Mouse (Mus musculus) heart, postnatal 0 days (tissue): ENCODE measurements around the gene Bmp2k. TPM values are rescaled to one million over a fixed set of nuclear protein-coding genes. Genes with fewer than 3 reads are reported as not detected.

ENCODE experiments used
- ATAC-seq: fragments of 200-750 bp; cut with Nextera tagmentation; 2 replicates; pipeline ENCODE4 v1.8.0; 2017; ENCODE audit warnings: low read depth, moderate number of reproducible peaks, moderate library complexity; ENCODE audit not compliant: insufficient read depth
- DNase-seq: peaks from one replicate; pipeline ENCODE4 v3.0.0-alpha.2; 2016; ENCODE audit warnings: low spot score
- H3K27ac ChIP-seq: fragments of 300-500 bp; sonication (generic); 2 replicates; pipeline ENCODE4 v1.5.1; 2014; ENCODE audit warnings: low read depth, mild to moderate bottlenecking
- H3K27me3 ChIP-seq: fragments of 300-500 bp; sonication (generic); 2 replicates; pipeline ENCODE4 v1.6.1; 2014; ENCODE audit warnings: low read length, mixed read lengths; ENCODE audit not compliant: control insufficient read depth, insufficient read depth
- H3K36me3 ChIP-seq: fragments of 300-500 bp; sonication (generic); replicated peaks from 2 replicates; pipeline ENCODE4 v1.6.1; 2014; ENCODE audit warnings: low read length, mixed read lengths; ENCODE audit not compliant: control insufficient read depth, insufficient read depth
- H3K4me1 ChIP-seq: fragments of 300-500 bp; sonication (generic); 2 replicates; pipeline ENCODE4 v1.6.1; 2014; ENCODE audit warnings: antibody characterized with exemption; ENCODE audit not compliant: control insufficient read depth, insufficient read depth
- H3K4me2 ChIP-seq: fragments of 300-500 bp; sonication (generic); 2 replicates; pipeline ENCODE4 v1.6.1; 2014; ENCODE audit warnings: low read depth, mild to moderate bottlenecking, low read length, moderate library complexity
- H3K4me3 ChIP-seq: fragments of 300-500 bp; sonication (generic); 2 replicates; pipeline ENCODE4 v1.5.1; 2014; ENCODE audit warnings: low read depth, low read length
- H3K9ac ChIP-seq: fragments of 300-500 bp; sonication (generic); replicated peaks from 2 replicates; pipeline ENCODE4 v1.6.1; 2014; ENCODE audit warnings: low read depth, low read length, mixed read lengths
- H3K9me3 ChIP-seq: fragments of 300-500 bp; sonication (generic); replicated peaks from 2 replicates; pipeline ENCODE4 v1.6.1; 2016; ENCODE audit warnings: low read length; ENCODE audit not compliant: control insufficient read depth
- CTCF ChIP-seq: IDR thresholded peaks from 2 replicates; pipeline ENCODE4 v1.5.1; 2016; ENCODE audit warnings: antibody characterized with exemption, control low read depth, low read depth
- EP300 ChIP-seq: IDR thresholded peaks from 2 replicates; pipeline ENCODE4 v1.6.1; 2016; ENCODE audit warnings: antibody characterized with exemption, low read depth
- WGBS: fragments of 180-500 bp; shearing (Covaris S2); extraction: QIAGEN DNeasy Blood & Tissue Kit; methylation state at CpG from one replicate; pipeline ENCODE4 v1.1.7; 2014; 5-methylcytosine and 5-hydroxymethylcytosine counted together
- polyA plus RNA-seq: library from polyadenylated mRNA; unstranded; fragments of >200 nt; fragmentation: Nextera tagmentation; extraction: Ambion mirVana; gene quantifications from 2 replicates; pipeline ENCODE4 v1.2.1, GENCODE M21; 2015
- total RNA-seq: library from RNA; depleted of rRNA; stranded (reverse); fragments of >200 nt; gene quantifications from 2 replicates; pipeline ENCODE4 v1.2.3, GENCODE M21; 2014; ENCODE audit warnings: low replicate concordance

Gene Bmp2k
- total and polyA plus RNA-seq, 2 experiments from 2014 or later, result 6.8 to 7.0 TPM

DNA sequence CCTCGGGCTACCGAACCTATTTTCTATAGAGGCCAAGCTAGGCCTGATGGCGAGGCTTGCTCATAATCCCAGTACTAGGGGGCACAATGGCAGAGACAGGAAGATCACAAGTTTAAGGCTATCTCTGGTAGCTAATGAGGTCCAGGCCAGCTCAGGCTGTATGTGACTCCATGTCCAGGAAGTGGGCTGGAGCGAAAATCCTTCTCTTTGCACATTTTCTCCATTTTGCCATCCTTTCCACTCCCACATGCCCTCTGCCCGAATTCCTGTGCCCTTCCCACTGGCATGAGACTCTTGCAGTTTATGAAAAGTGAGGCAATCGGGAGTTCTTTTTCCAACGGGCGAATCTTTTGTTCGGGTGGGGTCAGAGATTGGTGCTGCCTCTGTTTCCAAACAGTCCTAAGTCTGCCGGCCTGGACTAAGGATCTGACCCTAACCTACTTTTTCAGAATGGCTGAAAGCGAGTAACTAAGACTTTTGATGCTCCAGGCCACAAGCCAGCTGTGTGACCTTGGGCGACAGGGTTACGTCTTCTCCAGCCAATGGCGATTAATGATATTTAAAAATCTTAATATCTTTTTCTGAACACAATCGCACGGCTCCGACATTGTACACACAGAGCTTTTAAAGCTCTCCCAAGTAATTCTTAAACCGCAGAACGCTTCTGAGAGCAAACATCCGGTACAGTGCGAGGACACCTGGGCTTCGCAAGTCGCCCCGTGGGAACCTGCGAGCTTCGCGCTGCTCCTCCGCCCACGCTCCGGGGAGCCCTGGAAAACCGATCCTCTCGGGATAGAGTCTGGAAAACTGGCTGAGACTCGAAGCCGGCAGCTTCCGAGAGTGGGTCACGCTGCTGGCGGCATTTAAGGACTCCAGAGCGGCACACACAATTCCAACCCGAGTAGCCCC is 834 bp upstream of the Bmp2k start:
- Histone ChIP-seq H3K9ac (peak overlapping the region; percentile 87), H3K4me1 (peaks cover 14% of the 10 kb centered on the region), H3K4me3 (peak overlapping the region; percentile 92), H3K4me2 (peak overlapping the region; percentile 93), H3K9me3 (no peaks in the 10 kb centered on the region), H3K36me3 (no peaks in the 10 kb centered on the region), H3K27ac (peak overlapping the region; percentile 98), H3K27me3 (no peaks in the 10 kb centered on the region)
- TF ChIP-seq EP300, result 0 out of 2 replicates have a peak, but pooled peaks have one; percentile 32
- no peak for TF ChIP-seq CTCF
- WGBS, result 18% methylated on average over 39 of the region's 39 CpGs
- peak; percentile 18 for ATAC-seq
- DNase-seq, result no peak

DNA sequence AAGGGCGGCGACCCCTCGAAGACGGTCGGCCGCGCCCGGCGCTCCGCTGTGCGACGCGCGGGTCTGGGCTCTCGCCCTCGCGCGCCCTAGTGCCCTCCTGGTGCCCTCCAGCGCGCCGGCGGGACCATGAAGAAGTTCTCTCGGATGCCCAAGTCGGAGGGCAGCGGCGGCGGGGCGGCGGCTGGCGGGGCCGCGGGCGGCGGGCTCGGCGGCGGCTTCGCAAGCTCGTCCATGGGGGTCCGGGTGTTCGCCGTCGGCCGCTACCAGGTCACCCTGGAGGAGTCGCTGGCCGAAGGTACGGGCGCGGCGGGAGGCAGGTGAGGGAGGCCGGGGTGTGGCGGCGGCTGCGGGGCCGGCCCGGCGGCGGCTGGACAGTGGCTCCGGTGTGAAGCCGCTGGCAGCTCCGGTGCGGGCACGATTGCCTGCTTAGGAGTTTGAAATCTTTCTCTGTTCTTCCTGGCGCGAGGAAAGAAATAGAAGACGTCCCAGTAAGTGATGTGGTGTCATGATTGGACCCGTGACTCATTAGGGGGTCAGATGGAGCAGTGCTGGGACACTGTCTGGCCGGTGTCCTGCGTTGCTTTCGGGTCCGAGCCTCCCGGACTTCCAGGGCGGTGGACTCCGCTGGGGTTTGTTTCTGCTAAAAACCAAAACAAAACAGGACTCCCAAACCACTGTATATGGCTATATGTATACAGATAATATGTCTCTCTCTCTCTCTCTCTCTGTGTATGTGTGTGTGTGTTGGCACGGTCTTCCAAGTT is 495 bp downstream of the Bmp2k start:
- ATAC-seq (peak; percentile 14), DNase-seq (peak; percentile 45)
- Histone ChIP-seq H3K9ac (peak overlapping the region; percentile 87), H3K4me3 (peak overlapping the region; percentile 92), H3K27ac (peak overlapping the region; percentile 98), H3K27me3 (no peaks in the 10 kb centered on the region), H3K4me2 (peak overlapping the region; percentile 93), H3K36me3 (no peaks in the 10 kb centered on the region), H3K9me3 (no peaks in the 10 kb centered on the region), H3K4me1 (peaks cover 14% of the 10 kb centered on the region)
- TF ChIP-seq EP300 (no peak), CTCF (no peak)
- WGBS, result 1% methylated on average over 55 of the region's 75 CpGs

DNA sequence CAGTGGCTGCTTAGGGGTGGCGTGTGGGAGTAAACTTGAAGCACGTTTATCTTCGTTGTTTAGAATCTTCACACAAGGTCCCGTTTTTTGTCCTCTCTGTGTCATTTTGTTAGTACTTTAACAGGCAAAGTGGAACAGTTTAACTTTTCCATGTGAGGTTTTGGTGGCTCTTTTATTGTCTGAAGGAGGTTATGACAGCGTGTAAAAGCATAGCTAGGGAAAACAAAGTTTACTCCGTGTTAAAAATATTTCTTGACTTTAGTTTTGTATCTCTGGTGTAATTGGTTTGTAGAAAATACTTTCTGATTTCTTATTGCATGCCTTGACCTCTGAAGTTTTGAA is 1.0 kb downstream of the Bmp2k start:
- H3K27ac ChIP-seq, result peak overlapping the region; percentile 98; the same call in 1 of the 2 replicates
- no peak for ATAC-seq
- no peaks in the 10 kb centered on the region for H3K27me3 ChIP-seq
- H3K9me3 ChIP-seq, result no peaks in the 10 kb centered on the region
- H3K9ac ChIP-seq, result peak overlapping the region; percentile 87
- no peak for TF ChIP-seq EP300
- TF ChIP-seq CTCF, result no peak
- no peaks in the 10 kb centered on the region for H3K36me3 ChIP-seq
- DNase-seq, result no peak
- H3K4me1 ChIP-seq, result peaks cover 14% of the 10 kb centered on the region
- H3K4me2 ChIP-seq, result peak overlapping the region; percentile 93
- WGBS, result 8% methylated on average over 6 of the region's 6 CpGs
- peak overlapping the region; percentile 92 for H3K4me3 ChIP-seq

DNA sequence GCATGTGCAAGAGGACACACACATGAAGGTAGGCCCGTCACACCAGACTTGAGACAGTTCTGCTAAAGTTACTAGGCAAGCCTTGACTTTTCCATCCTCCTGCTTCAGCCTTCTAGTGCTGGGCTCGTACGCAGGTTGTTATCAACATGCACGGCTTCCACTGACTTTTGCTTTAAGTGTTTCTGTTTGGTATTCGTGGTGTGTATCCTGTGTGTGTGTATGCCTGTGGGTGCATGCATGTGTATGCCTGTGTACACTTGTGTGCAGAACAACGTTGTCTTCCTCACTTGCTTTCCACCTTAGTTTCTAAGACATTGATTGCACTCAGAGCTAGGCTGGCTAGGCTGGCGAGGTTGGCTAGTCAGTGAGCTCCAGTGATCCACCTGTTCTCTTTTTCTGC is 2.1 kb downstream of the Bmp2k start:
- no peak for TF ChIP-seq CTCF
- no peak for TF ChIP-seq EP300
- Histone ChIP-seq H3K27me3 (no peaks in the 10 kb centered on the region), H3K4me1 (peaks cover 14% of the 10 kb centered on the region), H3K4me3 (no peak overlapping the region), H3K9me3 (no peaks in the 10 kb centered on the region), H3K36me3 (no peaks in the 10 kb centered on the region), H3K4me2 (peak overlapping the region; percentile 93; the same call in 1 of the 2 replicates), H3K27ac (no peak overlapping the region), H3K9ac (no peak overlapping the region)
- ATAC-seq (no peak), DNase-seq (no peak)
- 81% methylated on average over 7 of the region's 7 CpGs for WGBS

DNA sequence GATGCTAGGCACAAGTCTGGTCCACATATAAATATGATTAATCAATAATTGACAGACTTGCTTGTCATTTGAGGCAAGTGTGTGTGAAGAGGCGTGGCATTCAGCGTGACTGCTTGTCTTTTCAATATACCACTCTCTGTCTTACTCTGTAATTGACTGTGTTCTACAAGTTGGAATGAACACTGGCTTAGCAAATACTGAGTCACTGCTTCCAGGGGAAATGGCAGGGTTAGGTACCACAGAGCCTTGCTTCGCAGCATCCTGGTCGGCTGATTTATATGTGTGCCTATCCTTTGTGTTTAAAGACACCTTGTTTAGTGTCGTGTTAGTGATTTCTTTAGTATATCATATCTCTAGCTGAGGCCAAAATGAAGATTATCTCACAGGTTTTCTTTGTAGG is 3.0 kb downstream of the Bmp2k start:
- no peaks in the 10 kb centered on the region for H3K9me3 ChIP-seq
- DNase-seq (no peak), ATAC-seq (no peak)
- TF ChIP-seq EP300 (no peak), CTCF (no peak)
- H3K4me1 ChIP-seq, result peaks cover 14% of the 10 kb centered on the region
- H3K27me3 ChIP-seq, result no peaks in the 10 kb centered on the region
- no peak overlapping the region for H3K4me3 ChIP-seq
- H3K36me3 ChIP-seq, result no peaks in the 10 kb centered on the region
- H3K4me2 ChIP-seq, result no peak overlapping the region
- no peak overlapping the region for H3K27ac ChIP-seq
- WGBS, result 84% methylated on average over 5 of the region's 5 CpGs
- no peak overlapping the region for H3K9ac ChIP-seq
